Mouse (Mus musculus): ENCODE measurements around the gene Zdhhc23. TPM values are rescaled to one million over a fixed set of nuclear protein-coding genes. Genes with fewer than 3 reads are reported as not detected.

Gene Zdhhc23
- polyA plus RNA-seq, 1 experiment, result not detected

GRCm38 (mm10) chr16:43945869-43946268 lies 33.7 kb downstream of the Zdhhc23 start:
- 80% methylated on average over 3 of the region's 3 CpGs for WGBS
- H3K4me1 ChIP-seq (ENCODE audit: control insufficient read depth, insufficient read depth, low read length), result no peaks in the 10 kb centered on the region
- TF ChIP-seq POLR2A (IDR thresholded peaks at IDR 0.05; ENCODE audit: insufficient read depth, low read depth, low read length) (no peak), CTCF (IDR thresholded peaks at IDR 0.05; ENCODE audit: insufficient read depth, low read depth, low read length) (no peak)
- no peak overlapping the region for H3K4me3 ChIP-seq (ENCODE audit: insufficient read depth, low read depth, low read length)
- no peak overlapping the region for H3K27ac ChIP-seq (ENCODE audit: insufficient read depth, low read depth, low read length)

GRCm38 (mm10) chr16:43945351-43945750 lies 34.2 kb downstream of the Zdhhc23 start:
- TF ChIP-seq POLR2A (IDR thresholded peaks at IDR 0.05; ENCODE audit: insufficient read depth, low read depth, low read length), result no peak
- TF ChIP-seq CTCF (IDR thresholded peaks at IDR 0.05; ENCODE audit: insufficient read depth, low read depth, low read length), result no peak
- WGBS, result 90% methylated on average over 3 of the region's 3 CpGs
- Histone ChIP-seq H3K27ac (ENCODE audit: insufficient read depth, low read depth, low read length) (no peak overlapping the region), H3K4me3 (ENCODE audit: insufficient read depth, low read depth, low read length) (no peak overlapping the region), H3K4me1 (ENCODE audit: control insufficient read depth, insufficient read depth, low read length) (no peaks in the 10 kb centered on the region)

- H3K4me3 ChIP-seq (ENCODE audit: insufficient read depth, low read depth, low read length), result no peak overlapping the region
- TF ChIP-seq CTCF (IDR thresholded peaks at IDR 0.05; ENCODE audit: insufficient read depth, low read depth, low read length) (no peak), POLR2A (IDR thresholded peaks at IDR 0.05; ENCODE audit: insufficient read depth, low read depth, low read length) (no peak)
- H3K27ac ChIP-seq (ENCODE audit: insufficient read depth, low read depth, low read length), result no peak overlapping the region
- H3K4me1 ChIP-seq (ENCODE audit: control insufficient read depth, insufficient read depth, low read length), result no peaks in the 10 kb centered on the region
- WGBS, result 92% methylated on average over 4 of the region's 4 CpGs
Observed at GRCm38 (mm10) chr16:43940846-43941245, 38.7 kb downstream of the Zdhhc23 start.

GRCm38 (mm10) chr16:43935892-43936291 lies 43.7 kb downstream of the Zdhhc23 start:
- Histone ChIP-seq H3K27ac (ENCODE audit: insufficient read depth, low read depth, low read length) (no peak overlapping the region), H3K4me3 (ENCODE audit: insufficient read depth, low read depth, low read length) (no peak overlapping the region), H3K4me1 (ENCODE audit: control insufficient read depth, insufficient read depth, low read length) (no peaks in the 10 kb centered on the region)
- WGBS, result 78% methylated on average over 3 of the region's 3 CpGs
- TF ChIP-seq CTCF (IDR thresholded peaks at IDR 0.05; ENCODE audit: insufficient read depth, low read depth, low read length) (no peak), POLR2A (IDR thresholded peaks at IDR 0.05; ENCODE audit: insufficient read depth, low read depth, low read length) (no peak)

- H3K4me1 ChIP-seq (ENCODE audit: control insufficient read depth, insufficient read depth, low read length), result no peaks in the 10 kb centered on the region
- TF ChIP-seq POLR2A (IDR thresholded peaks at IDR 0.05; ENCODE audit: insufficient read depth, low read depth, low read length) (no peak), CTCF (IDR thresholded peaks at IDR 0.05; ENCODE audit: insufficient read depth, low read depth, low read length) (no peak)
- H3K4me3 ChIP-seq (ENCODE audit: insufficient read depth, low read depth, low read length), result no peak overlapping the region
- H3K27ac ChIP-seq (ENCODE audit: insufficient read depth, low read depth, low read length), result no peak overlapping the region
- WGBS, result 61% methylated on average over 3 of the region's 3 CpGs
Observed at GRCm38 (mm10) chr16:43935367-43935766, 44.2 kb downstream of the Zdhhc23 start.

- H3K27ac ChIP-seq (ENCODE audit: insufficient read depth, low read depth, low read length), result no peak overlapping the region
- TF ChIP-seq CTCF (IDR thresholded peaks at IDR 0.05; ENCODE audit: insufficient read depth, low read depth, low read length), result no peak
- no peak for TF ChIP-seq POLR2A (IDR thresholded peaks at IDR 0.05; ENCODE audit: insufficient read depth, low read depth, low read length)
- H3K4me3 ChIP-seq (ENCODE audit: insufficient read depth, low read depth, low read length), result no peak overlapping the region
- no peaks in the 10 kb centered on the region for H3K4me1 ChIP-seq (ENCODE audit: control insufficient read depth, insufficient read depth, low read length)
- WGBS, result 90% methylated on average over 8 of the region's 8 CpGs
Observed at GRCm38 (mm10) chr16:43934856-43935255, 44.7 kb downstream of the Zdhhc23 start.

- TF ChIP-seq POLR2A (IDR thresholded peaks at IDR 0.05; ENCODE audit: insufficient read depth, low read depth, low read length) (no peak), CTCF (IDR thresholded peaks at IDR 0.05; ENCODE audit: insufficient read depth, low read depth, low read length) (no peak)
- WGBS, result 90% methylated on average over 6 of the region's 6 CpGs
- H3K4me1 ChIP-seq (ENCODE audit: control insufficient read depth, insufficient read depth, low read length), result no peaks in the 10 kb centered on the region
Observed at GRCm38 (mm10) chr16:43933041-43933440, 46.5 kb downstream of the Zdhhc23 start.

GRCm38 (mm10) chr16:43932319-43932718 lies 47.3 kb downstream of the Zdhhc23 start:
- no peak overlapping the region for H3K4me3 ChIP-seq (ENCODE audit: insufficient read depth, low read depth, low read length)
- TF ChIP-seq POLR2A (IDR thresholded peaks at IDR 0.05; ENCODE audit: insufficient read depth, low read depth, low read length) (no peak), CTCF (IDR thresholded peaks at IDR 0.05; ENCODE audit: insufficient read depth, low read depth, low read length) (no peak)
- H3K27ac ChIP-seq (ENCODE audit: insufficient read depth, low read depth, low read length), result no peak overlapping the region
- 87% methylated on average over 7 of the region's 7 CpGs for WGBS
- no peaks in the 10 kb centered on the region for H3K4me1 ChIP-seq (ENCODE audit: control insufficient read depth, insufficient read depth, low read length)

More at GRCm38 (mm10) chr16:43933041-43933440, 46.5 kb downstream of the Zdhhc23 start:
- no peak overlapping the region for H3K27ac ChIP-seq (ENCODE audit: insufficient read depth, low read depth, low read length)
- H3K4me3 ChIP-seq (ENCODE audit: insufficient read depth, low read depth, low read length), result no peak overlapping the region

GRCm38 (mm10) chr16:43931502-43931901 lies 48.1 kb downstream of the Zdhhc23 start:
- Histone ChIP-seq H3K4me3 (ENCODE audit: insufficient read depth, low read depth, low read length) (no peak overlapping the region), H3K4me1 (ENCODE audit: control insufficient read depth, insufficient read depth, low read length) (no peaks in the 10 kb centered on the region), H3K27ac (ENCODE audit: insufficient read depth, low read depth, low read length) (no peak overlapping the region)
- WGBS, result 50% methylated on average over 3 of the region's 3 CpGs
- TF ChIP-seq POLR2A (IDR thresholded peaks at IDR 0.05; ENCODE audit: insufficient read depth, low read depth, low read length), result no peak
- no peak for TF ChIP-seq CTCF (IDR thresholded peaks at IDR 0.05; ENCODE audit: insufficient read depth, low read depth, low read length)

GRCm38 (mm10) chr16:43930577-43930976 lies 49.0 kb downstream of the Zdhhc23 start:
- no peaks in the 10 kb centered on the region for H3K4me1 ChIP-seq (ENCODE audit: control insufficient read depth, insufficient read depth, low read length)
- no peak overlapping the region for H3K4me3 ChIP-seq (ENCODE audit: insufficient read depth, low read depth, low read length)
- no peak overlapping the region for H3K27ac ChIP-seq (ENCODE audit: insufficient read depth, low read depth, low read length)
- TF ChIP-seq CTCF (IDR thresholded peaks at IDR 0.05; ENCODE audit: insufficient read depth, low read depth, low read length) (no peak), POLR2A (IDR thresholded peaks at IDR 0.05; ENCODE audit: insufficient read depth, low read depth, low read length) (no peak)
